Mouse (Mus musculus) macrophage (primary cell): ENCODE data around the gene Senp3. TPM values are rescaled to one million over a fixed set of nuclear protein-coding genes. Genes with fewer than 3 reads are reported as not detected.
"Not testable (repeated sequence)": the region's sequence is repeated elsewhere in the genome, so short reads cannot be mapped to it uniquely, and the experiment has no call there.

Source experiments
- H3K27ac ChIP-seq: fragments of 350-480 bp; formaldehyde crosslinking; 2 replicates; pipeline ENCODE4 v1.9.0; 2021
- H3K36me3 ChIP-seq: fragments of 350-480 bp; formaldehyde crosslinking; 2 replicates; pipeline ENCODE4 v1.9.0; 2021; ENCODE audit errors: inconsistent target
- H3K4me3 ChIP-seq: fragments of 350-480 bp; formaldehyde crosslinking; 2 replicates; pipeline ENCODE4 v1.9.0; 2021; ENCODE audit errors: inconsistent target
- H3K79me2 ChIP-seq: fragments of 350-480 bp; formaldehyde crosslinking; 2 replicates; pipeline ENCODE4 v1.9.0; 2021; ENCODE audit errors: inconsistent target
- WGBS: methylation state at CpG from one replicate; pipeline ENCODE4 v1.1.7; 2026; ENCODE audit warnings: inconsistent platforms; ENCODE audit not compliant: missing documents; 5-methylcytosine and 5-hydroxymethylcytosine counted together
- polyA plus RNA-seq: library from polyadenylated mRNA; stranded (reverse); fragments of 250-400 nt; gene quantifications from 3 replicates; pipeline ENCODE4 v1.2.4, GENCODE M21; 2018; ENCODE audit warnings: inconsistent platforms

Gene Senp3
- polyA plus RNA-seq, 1 experiment from 2014 or later, result 57.8 TPM

DNA sequence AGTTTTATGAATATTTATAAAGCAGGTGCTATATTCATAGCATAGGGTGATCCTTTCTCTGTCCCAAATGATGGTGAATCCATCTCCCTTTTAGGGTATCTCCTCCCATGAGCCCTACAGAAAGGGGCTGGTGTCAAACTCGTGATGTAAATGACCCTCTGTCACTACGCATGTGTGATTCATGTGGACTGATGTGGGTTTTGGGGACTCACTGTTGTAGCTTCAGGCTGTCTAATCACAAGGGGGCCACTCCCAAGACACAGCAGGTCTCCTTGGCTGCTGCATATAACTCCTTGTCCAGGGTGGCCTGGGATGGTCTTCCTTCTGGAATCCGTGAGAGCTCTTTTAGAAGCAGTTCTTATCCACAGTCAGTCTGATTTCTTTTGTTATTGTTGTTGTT, 28.6 kb upstream of the Senp3 start:
- Histone ChIP-seq H3K36me3 (no peaks in the 10 kb centered on the region), H3K27ac (no peak overlapping the region), H3K4me3 (no peak overlapping the region), H3K79me2 (no peaks in the 10 kb centered on the region)
- 100% methylated on average over 3 of the region's 3 CpGs for WGBS

- Histone ChIP-seq H3K4me3 (no peak overlapping the region), H3K36me3 (no peaks in the 10 kb centered on the region), H3K27ac (no peak overlapping the region), H3K79me2 (no peaks in the 10 kb centered on the region)
- WGBS, result 85% methylated on average over 10 of the region's 11 CpGs
These were observed 27.9 kb upstream of the Senp3 start for GRCm38 (mm10) chr11:69709554-69710446.

DNA sequence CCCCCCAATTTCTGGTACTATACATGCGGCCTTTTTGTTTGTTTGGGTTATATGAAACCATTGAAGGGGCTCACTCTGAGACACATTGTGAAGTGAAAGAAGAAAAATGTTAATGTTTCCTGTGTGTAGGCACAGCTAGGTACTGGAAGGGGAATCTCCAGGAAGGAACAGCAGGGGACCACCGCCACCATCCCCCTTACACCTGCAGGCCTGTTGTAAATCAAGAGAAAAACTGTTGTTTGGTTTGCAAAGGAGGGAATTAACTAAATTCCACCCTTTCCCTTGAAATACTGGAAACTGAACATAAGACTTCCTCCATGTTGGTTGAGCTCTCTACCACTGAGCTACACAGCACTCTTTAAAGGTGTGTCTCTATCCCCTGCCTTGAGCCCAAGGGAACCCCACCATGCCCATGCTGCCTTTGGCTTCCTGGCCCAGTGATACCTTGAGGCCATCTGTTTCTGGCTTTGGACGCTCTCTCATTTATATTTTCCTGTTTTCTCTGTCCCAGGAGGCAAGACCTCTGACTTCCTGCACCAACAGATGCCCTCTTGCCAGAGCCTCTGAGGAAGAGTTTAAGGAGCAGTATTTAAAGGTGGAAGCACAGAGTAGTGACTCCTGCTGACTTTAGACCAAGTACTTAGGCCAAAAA, 26.9 kb upstream of the Senp3 start:
- no peaks in the 10 kb centered on the region for H3K79me2 ChIP-seq
- no peak overlapping the region for H3K4me3 ChIP-seq
- no peaks in the 10 kb centered on the region for H3K36me3 ChIP-seq
- no peak overlapping the region for H3K27ac ChIP-seq
- 100% methylated on average over 3 of the region's 3 CpGs for WGBS

DNA sequence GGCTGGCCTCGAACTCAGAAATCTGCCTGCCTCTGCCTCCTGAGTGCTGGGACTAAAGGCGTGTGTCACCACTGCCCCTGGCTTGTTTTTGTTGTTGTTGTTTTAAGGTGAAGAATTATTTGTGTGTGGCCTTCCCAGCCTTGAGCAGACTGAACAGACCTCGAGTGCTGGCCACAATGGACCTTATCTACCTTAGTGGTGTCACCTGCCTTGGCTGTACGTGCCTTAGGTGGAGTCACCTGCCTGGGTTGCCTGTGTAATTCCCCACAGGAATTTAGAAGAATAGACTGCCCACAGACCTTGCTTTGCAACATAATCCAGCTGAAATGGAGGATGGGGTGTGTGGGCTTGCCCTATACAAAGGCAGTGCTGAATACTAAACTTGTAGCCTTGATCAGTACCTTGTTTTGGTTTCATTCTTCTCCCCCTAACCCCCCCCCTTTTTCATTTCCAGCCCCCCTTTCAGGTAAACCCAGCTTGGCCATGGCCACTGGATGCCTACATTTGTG, 26.0 kb upstream of the Senp3 start:
- Histone ChIP-seq H3K27ac (no peak overlapping the region), H3K36me3 (no peaks in the 10 kb centered on the region), H3K79me2 (no peaks in the 10 kb centered on the region), H3K4me3 (no peak overlapping the region)
- WGBS, result 100% methylated on average over 2 of the region's 4 CpGs

DNA sequence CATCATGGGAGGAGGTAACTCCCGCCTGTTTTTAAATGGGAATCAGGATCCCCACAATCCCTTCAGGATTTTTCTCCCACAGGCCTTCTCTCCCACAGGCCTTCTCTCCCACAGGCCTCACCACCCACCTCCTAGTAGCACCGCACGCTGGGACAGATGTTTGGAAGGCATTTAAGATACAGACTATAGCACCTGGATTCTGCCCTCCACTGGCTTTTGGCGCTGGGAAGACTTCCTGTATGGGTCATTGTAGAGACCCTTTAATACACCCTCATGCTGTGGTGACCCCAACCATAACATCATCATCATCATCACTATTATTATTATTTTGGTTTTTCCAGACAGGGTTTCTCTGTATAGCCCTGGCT, 25.6 kb upstream of the Senp3 start:
- H3K4me3 ChIP-seq, result no peak overlapping the region
- 100% methylated on average over 4 of the region's 4 CpGs for WGBS
- no peak overlapping the region for H3K27ac ChIP-seq
- no peaks in the 10 kb centered on the region for H3K36me3 ChIP-seq
- no peaks in the 10 kb centered on the region for H3K79me2 ChIP-seq

DNA sequence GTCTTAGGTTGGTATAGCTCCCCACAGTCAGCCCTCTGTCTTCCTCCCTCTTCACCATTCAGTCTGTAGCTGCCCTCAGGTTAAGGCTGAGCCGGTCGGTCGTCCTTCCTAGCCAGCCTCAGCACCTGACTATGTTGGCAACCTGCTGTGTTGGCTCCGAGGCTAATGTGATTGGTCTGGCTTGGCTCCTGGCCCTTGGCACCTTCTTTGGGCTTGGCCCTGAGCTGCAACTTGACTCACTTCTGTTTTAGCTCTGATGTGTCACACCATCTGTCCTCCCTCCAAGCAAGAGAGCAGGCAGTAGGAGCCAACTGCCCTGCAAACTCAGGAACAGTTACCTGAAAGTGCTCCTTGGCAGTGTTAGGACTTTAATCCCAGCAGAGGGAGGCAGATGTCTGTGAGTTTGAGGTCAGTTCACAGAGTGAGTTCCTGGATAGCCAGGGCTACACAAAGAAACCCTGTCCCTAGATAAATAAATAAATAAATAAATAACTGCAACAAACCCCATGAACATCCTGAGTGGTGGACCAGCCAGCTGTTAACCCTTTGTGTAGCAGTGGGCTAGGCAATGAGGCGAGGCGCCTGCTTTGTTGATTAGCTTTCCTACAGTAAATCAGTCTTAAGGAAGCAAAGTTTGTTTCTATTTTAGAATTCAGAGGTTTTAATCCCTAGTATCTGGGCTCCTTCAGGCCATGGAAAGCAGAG, 25.0 kb upstream of the Senp3 start:
- no peak overlapping the region for H3K4me3 ChIP-seq
- no peaks in the 10 kb centered on the region for H3K79me2 ChIP-seq
- H3K27ac ChIP-seq, result no peak overlapping the region
- H3K36me3 ChIP-seq, result no peaks in the 10 kb centered on the region
- 81% methylated on average over 6 of the region's 6 CpGs for WGBS

DNA sequence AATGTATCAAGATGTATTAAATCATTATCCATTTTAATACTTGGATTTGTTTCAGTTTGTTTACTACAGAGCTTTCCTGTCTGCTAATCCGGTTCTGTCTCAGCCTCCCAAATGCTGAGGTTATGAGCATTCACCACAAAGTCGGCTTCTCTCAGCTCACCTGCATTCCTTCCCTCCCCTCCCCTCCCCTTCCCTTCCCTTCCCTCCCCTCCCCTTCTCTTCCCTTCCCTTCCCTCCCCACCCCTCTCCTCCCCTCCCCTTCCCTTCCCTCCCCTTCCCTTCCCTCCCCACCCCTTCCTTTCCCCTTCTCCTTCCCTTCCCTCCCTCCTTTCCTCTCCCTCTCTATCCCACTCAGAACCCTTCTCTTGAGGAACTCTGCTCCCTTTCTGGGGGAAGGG, 22.7 kb upstream of the Senp3 start:
- no CpG with 5 or more reads among the region's 2 CpGs for WGBS
- no peaks in the 10 kb centered on the region for H3K36me3 ChIP-seq

GRCm38 (mm10) chr11:69703814-69704612, 22.1 kb upstream of the Senp3 start:
- Histone ChIP-seq H3K79me2 (no peaks in the 10 kb centered on the region), H3K36me3 (no peaks in the 10 kb centered on the region), H3K27ac (no peak overlapping the region), H3K4me3 (no peak overlapping the region)
- 76% methylated on average over 7 of the region's 8 CpGs for WGBS

More for the DNA sequence above, 22.7 kb upstream of the Senp3 start:
- Histone ChIP-seq H3K4me3 (no peak overlapping the region), H3K79me2 (no peaks in the 10 kb centered on the region), H3K27ac (no peak overlapping the region)

DNA sequence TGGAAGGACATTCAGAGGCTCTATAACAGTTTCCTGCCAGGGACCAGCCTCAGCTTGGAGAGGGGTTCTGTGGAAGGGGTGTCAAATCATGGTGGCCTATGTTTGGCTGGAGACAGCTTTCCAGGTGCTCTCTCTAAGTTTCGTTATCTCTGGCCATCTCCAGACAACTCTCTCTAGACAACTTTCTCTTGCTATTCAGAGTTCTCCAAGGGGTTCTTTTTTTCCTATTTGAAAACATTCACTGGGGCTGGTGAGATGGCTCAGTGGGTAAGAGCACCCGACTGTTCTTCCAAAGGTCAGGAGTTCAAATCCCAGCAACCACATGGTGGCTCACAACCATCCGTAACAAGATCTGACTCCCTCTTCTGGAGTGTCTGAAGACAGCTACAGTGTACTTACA, 21.5 kb upstream of the Senp3 start:
- H3K36me3 ChIP-seq, H3K79me2 ChIP-seq, H3K4me3 ChIP-seq, H3K27ac ChIP-seq: not testable (repeated sequence)
- WGBS, result 80% methylated on average over 2 of the region's 3 CpGs

GRCm38 (mm10) chr11:69702886-69703285, 21.0 kb upstream of the Senp3 start:
- not testable (repeated sequence) for H3K36me3 ChIP-seq, H3K79me2 ChIP-seq, H3K4me3 ChIP-seq, H3K27ac ChIP-seq
- WGBS, result 91% methylated on average over 4 of the region's 10 CpGs

DNA sequence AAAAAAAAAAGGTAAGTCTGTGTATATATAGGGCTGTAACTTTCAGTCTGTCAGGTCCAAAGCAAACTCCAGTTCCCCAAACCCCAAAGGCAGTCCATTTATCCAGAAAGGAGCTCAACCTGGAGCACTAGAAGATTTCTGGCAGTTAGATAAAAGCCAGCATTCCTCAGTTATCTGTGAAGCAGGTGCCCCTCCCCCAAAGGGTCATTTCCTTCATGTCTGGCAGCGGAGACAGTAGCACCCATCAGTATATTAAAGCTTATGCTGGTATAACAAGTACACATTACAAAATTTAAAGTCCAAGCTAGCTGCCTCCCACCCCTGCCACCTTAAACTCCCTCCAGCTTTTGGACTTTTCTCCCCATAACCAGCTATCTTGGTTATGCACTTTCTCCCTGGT, 17.7 kb upstream of the Senp3 start:
- H3K27ac ChIP-seq, result no peak overlapping the region
- 100% methylated on average over 1 of the region's 1 CpGs for WGBS
- H3K36me3 ChIP-seq, result no peaks in the 10 kb centered on the region
- no peak overlapping the region for H3K4me3 ChIP-seq
- peaks cover 9% of the 10 kb centered on the region for H3K79me2 ChIP-seq

- 84% methylated on average over 5 of the region's 5 CpGs for WGBS
- Histone ChIP-seq H3K27ac (no peak overlapping the region), H3K79me2 (peaks cover 19% of the 10 kb centered on the region), H3K36me3 (no peaks in the 10 kb centered on the region), H3K4me3 (no peak overlapping the region)
These were observed 16.7 kb upstream of the Senp3 start for GRCm38 (mm10) chr11:69698574-69698973.

DNA sequence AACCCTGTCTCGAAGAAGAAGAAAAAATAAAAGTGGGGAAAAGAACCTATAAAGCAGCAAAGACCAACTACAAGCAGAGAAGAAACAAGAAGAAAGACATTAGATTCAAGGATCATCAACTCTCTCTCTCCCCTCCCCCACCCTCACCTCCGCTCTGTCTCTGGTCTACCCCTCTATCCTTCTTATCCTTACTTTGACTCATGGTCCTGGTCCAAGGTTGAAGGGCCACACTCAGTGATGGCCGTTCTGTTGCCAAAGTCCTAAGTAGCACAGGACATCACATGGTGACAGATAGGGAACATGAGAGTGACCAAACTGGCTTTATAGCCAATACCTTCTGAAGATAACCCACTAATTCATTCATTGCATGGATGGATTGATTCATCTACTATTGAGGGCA, 15.5 kb upstream of the Senp3 start:
- no peaks in the 10 kb centered on the region for H3K36me3 ChIP-seq
- peaks cover 29% of the 10 kb centered on the region for H3K79me2 ChIP-seq
- no peak overlapping the region for H3K27ac ChIP-seq
- 92% methylated on average over 3 of the region's 3 CpGs for WGBS
- no peak overlapping the region for H3K4me3 ChIP-seq
